Mouse (Mus musculus): ENCODE measurements around the gene Smad9. TPM values are rescaled to one million over a fixed set of nuclear protein-coding genes. Genes with fewer than 3 reads are reported as not detected.

Smad9 gene
- polyA plus RNA-seq, 1 experiment from 2014 or later, result 1.7 TPM

DNA sequence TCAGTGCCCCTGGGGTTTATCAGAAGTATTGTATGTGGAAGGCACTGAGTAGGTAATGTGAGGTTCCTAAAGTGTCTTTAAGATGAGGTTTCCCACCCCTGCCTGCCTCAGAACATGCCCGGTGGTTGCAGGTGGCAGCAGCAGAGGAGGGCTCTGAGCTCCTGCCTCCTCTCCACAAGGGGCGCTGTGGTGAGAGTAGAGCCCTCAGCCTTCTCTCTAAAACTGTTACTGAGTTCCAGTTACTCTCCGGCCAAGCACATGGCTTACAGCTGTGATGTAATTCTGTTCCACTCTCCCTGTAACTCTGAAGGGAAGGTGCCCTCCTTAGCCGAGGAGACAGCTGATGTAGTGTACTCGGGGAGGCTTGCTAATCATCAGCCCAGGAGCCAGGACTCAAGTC is 9.6 kb upstream of the Smad9 start:
- ATAC-seq (peak; percentile 57), DNase-seq (ENCODE audit: low spot score) (peak; percentile 50)
- WGBS, result 56% methylated on average over 5 of the region's 5 CpGs
- Histone ChIP-seq H3K27ac (ENCODE audit: low read length) (no peak overlapping the region), H3K9ac (replicated peaks; ENCODE audit: low read depth) (no peak overlapping the region), H3K4me1 (ENCODE audit: insufficient read depth, low read depth, low read length) (no peaks in the 10 kb centered on the region), H3K4me3 (ENCODE audit: low read depth, low read length) (no peak overlapping the region), H3K9me3 (ENCODE audit: low read length) (no peaks in the 10 kb centered on the region), H3K4me2 (replicated peaks; ENCODE audit: low read depth, low read length) (no peak overlapping the region), H3K27me3 (replicated peaks; ENCODE audit: insufficient read depth, low read length) (no peaks in the 10 kb centered on the region), H3K36me3 (ENCODE audit: insufficient read depth, low read length) (peaks cover 53% of the 10 kb centered on the region; the same call in 1 of the 2 replicates)
- peak; percentile 69 for TF ChIP-seq CTCF (IDR thresholded peaks at IDR 0.05)
- no peak for TF ChIP-seq EP300 (IDR thresholded peaks at IDR 0.05)

DNA sequence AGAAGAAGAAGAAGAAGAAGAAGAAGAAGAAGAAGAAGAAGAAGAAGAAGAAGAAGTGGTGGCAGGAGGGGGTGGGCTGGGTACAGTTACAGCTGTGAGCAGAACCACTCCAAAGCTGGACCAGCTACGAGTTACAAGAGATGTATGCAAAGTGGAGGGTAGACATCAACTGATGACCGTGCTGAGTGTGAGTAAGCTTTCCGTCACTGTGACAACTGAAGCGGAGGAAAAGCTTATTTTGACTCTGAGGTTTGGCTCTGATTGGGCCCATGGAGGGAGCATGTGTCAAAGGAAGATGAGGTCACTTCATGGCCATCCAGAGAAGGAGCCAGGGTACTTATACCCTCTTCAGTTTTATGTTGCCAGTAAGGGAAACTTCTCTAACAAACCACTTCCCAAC is 2.0 kb upstream of the Smad9 start:
- WGBS, result 61% methylated on average over 4 of the region's 4 CpGs
- Histone ChIP-seq H3K4me1 (ENCODE audit: insufficient read depth, low read depth, low read length) (peaks cover 2% of the 10 kb centered on the region; the same call in 1 of the 2 replicates), H3K4me2 (replicated peaks; ENCODE audit: low read depth, low read length) (no peak overlapping the region), H3K36me3 (ENCODE audit: insufficient read depth, low read length) (peaks cover 12% of the 10 kb centered on the region; the same call in 1 of the 2 replicates), H3K9me3 (ENCODE audit: low read length) (no peaks in the 10 kb centered on the region), H3K4me3 (ENCODE audit: low read depth, low read length) (no peak overlapping the region), H3K27me3 (replicated peaks; ENCODE audit: insufficient read depth, low read length) (no peaks in the 10 kb centered on the region), H3K9ac (replicated peaks; ENCODE audit: low read depth) (no peak overlapping the region), H3K27ac (ENCODE audit: low read length) (no peak overlapping the region)
- DNase-seq (ENCODE audit: low spot score), result no peak
- no peak for TF ChIP-seq EP300 (IDR thresholded peaks at IDR 0.05)
- TF ChIP-seq CTCF (IDR thresholded peaks at IDR 0.05), result no peak
- ATAC-seq, result no peak

DNA sequence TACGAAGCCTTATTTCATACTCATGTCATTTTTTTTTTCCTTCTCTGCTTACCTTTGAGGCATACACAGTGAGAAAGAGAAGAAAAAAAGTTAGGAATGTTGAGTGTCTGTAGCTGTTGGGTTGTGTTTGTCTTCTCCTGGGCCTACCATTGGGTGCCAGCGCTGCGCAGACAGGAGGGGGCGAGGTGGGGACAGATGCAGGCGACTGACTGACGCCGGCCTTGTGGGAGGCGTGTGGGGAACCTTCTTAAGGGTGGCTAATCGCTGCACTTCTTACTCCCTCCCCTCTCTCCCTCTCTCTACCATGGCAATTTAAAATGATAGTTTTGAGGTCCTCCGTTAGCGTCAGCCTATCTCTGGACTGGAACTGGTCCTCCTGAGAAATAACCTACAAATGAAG is 676 bp downstream of the Smad9 start:
- Histone ChIP-seq H3K9ac (replicated peaks; ENCODE audit: low read depth) (peak overlapping the region; percentile 44; the same call in 1 of the 2 replicates), H3K4me2 (replicated peaks; ENCODE audit: low read depth, low read length) (peak overlapping the region; percentile 98), H3K27me3 (replicated peaks; ENCODE audit: insufficient read depth, low read length) (no peaks in the 10 kb centered on the region), H3K4me1 (ENCODE audit: insufficient read depth, low read depth, low read length) (peaks cover 6% of the 10 kb centered on the region; the same call in 1 of the 2 replicates), H3K9me3 (ENCODE audit: low read length) (no peaks in the 10 kb centered on the region), H3K36me3 (ENCODE audit: insufficient read depth, low read length) (no peaks in the 10 kb centered on the region), H3K4me3 (ENCODE audit: low read depth, low read length) (peak overlapping the region; percentile 63), H3K27ac (ENCODE audit: low read length) (peak overlapping the region; percentile 78)
- 2% methylated on average over 11 of the region's 11 CpGs for whole genome bisulfite sequencing
- DNase-seq (ENCODE audit: low spot score) (peak; percentile 65), ATAC-seq (peak; percentile 85)
- TF ChIP-seq CTCF (IDR thresholded peaks at IDR 0.05) (peak; percentile 32), EP300 (IDR thresholded peaks at IDR 0.05) (peak; percentile 24; the same call in 1 of the 2 replicates)

DNA sequence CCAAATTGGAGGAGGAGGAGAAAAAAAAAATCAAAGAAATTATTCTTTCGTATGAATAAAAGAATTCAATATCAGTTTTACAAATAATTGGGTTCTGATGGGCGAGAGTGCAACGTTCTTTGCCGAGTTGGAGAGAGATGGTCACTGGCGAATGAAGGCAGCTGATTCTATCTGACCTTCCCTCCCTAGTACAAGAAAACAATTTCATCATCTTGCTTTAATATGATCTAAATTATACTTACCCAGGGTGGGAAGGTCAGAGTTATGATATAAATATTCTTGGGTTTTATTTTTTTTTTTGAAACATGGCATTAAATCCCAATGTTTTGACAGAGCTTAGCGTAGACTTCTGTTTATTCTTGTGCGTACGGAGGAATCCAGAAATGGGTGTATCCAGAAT is 2.1 kb downstream of the Smad9 start:
- Histone ChIP-seq H3K27ac (ENCODE audit: low read length) (no peak overlapping the region), H3K9ac (replicated peaks; ENCODE audit: low read depth) (no peak overlapping the region), H3K4me1 (ENCODE audit: insufficient read depth, low read depth, low read length) (peaks cover 6% of the 10 kb centered on the region; the same call in 1 of the 2 replicates), H3K27me3 (replicated peaks; ENCODE audit: insufficient read depth, low read length) (no peaks in the 10 kb centered on the region), H3K4me2 (replicated peaks; ENCODE audit: low read depth, low read length) (peak overlapping the region; percentile 98; the same call in 1 of the 2 replicates), H3K36me3 (ENCODE audit: insufficient read depth, low read length) (no peaks in the 10 kb centered on the region), H3K9me3 (ENCODE audit: low read length) (no peaks in the 10 kb centered on the region), H3K4me3 (ENCODE audit: low read depth, low read length) (no peak overlapping the region)
- 51% methylated on average over 8 of the region's 8 CpGs for WGBS
- ATAC-seq (no peak), DNase-seq (ENCODE audit: low spot score) (no peak)
- TF ChIP-seq EP300 (IDR thresholded peaks at IDR 0.05), result no peak

DNA sequence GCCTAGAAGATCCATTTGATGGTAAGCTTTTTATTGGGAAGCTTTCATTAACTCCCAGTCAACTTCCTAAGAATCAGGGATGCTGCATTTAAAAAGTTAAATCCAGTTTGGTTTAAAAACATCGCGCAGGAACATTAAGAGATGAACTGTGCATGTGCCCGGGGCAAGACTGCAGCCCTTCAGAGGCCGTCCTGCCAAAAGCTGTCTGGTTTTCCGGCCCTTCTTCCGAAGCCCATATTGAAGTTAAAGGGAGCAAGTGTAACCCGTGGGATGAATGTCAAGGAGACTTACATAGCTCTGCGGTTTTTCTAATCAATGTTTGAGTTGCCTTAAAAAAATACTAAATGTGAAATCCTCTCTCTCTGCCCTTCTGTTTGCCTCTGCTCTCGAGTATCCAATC is 3.8 kb downstream of the Smad9 start:
- Histone ChIP-seq H3K27ac (ENCODE audit: low read length) (no peak overlapping the region), H3K4me3 (ENCODE audit: low read depth, low read length) (no peak overlapping the region), H3K27me3 (replicated peaks; ENCODE audit: insufficient read depth, low read length) (no peaks in the 10 kb centered on the region), H3K9ac (replicated peaks; ENCODE audit: low read depth) (no peak overlapping the region), H3K4me1 (ENCODE audit: insufficient read depth, low read depth, low read length) (peaks cover 6% of the 10 kb centered on the region; the same call in 1 of the 2 replicates), H3K4me2 (replicated peaks; ENCODE audit: low read depth, low read length) (no peak overlapping the region), H3K36me3 (ENCODE audit: insufficient read depth, low read length) (no peaks in the 10 kb centered on the region), H3K9me3 (ENCODE audit: low read length) (no peaks in the 10 kb centered on the region)
- ATAC-seq (no peak), DNase-seq (ENCODE audit: low spot score) (no peak)
- WGBS, result 55% methylated on average over 9 of the region's 9 CpGs
- TF ChIP-seq EP300 (IDR thresholded peaks at IDR 0.05), result no peak
- no peak for TF ChIP-seq CTCF (IDR thresholded peaks at IDR 0.05)

DNA sequence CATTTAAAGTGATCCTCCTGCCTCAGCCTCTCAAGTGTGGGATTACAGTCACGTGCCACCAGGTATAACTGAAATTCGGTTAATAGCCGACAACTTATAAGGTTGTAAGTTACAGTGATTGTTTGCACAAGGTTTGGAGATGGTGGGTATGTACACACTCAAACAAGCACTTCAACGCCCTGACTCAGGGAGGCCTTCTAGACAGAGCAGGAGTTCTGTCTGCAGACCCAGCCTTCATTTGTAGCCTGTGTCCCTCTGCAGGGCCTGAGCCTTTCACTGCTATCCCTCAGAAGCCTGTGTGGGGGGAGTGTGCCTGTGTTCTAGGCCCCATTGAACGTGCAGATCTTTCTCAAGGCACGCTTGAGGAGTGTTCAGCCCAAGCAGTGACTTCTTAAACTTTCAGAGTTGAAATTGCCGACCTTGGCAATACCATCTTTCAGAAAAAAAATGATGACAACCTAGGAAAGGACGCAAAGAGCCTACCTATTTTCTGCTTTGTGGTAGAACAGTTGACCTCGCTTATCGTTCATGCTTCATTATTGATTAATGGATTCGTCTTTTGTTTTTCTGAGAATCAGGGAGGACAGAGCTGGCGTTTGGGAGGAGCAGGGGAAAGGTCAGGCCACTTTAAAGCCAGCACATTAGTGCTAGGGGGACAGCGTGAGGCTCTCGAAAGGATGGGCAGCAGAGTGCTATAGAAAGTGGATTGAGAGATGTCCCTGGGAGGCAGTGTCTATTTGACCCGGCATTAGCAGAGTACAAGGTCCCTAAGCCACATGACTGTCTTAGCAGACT is 5.1 kb downstream of the Smad9 start:
- Histone ChIP-seq H3K27ac (ENCODE audit: low read length) (0 out of 2 replicates have a peak overlapping the region, but pooled peaks have one; percentile 38), H3K4me1 (ENCODE audit: insufficient read depth, low read depth, low read length) (peaks cover 6% of the 10 kb centered on the region; the same call in 1 of the 2 replicates), H3K4me2 (replicated peaks; ENCODE audit: low read depth, low read length) (no peak overlapping the region), H3K36me3 (ENCODE audit: insufficient read depth, low read length) (no peaks in the 10 kb centered on the region), H3K9ac (replicated peaks; ENCODE audit: low read depth) (no peak overlapping the region), H3K9me3 (ENCODE audit: low read length) (no peaks in the 10 kb centered on the region), H3K4me3 (ENCODE audit: low read depth, low read length) (no peak overlapping the region), H3K27me3 (replicated peaks; ENCODE audit: insufficient read depth, low read length) (no peaks in the 10 kb centered on the region)
- no peak for TF ChIP-seq CTCF (IDR thresholded peaks at IDR 0.05)
- 0 out of 2 replicates have a peak, but pooled peaks have one; percentile 38 for TF ChIP-seq EP300 (IDR thresholded peaks at IDR 0.05)
- WGBS, result 42% methylated on average over 15 of the region's 15 CpGs
- ATAC-seq (peak; percentile 40), DNase-seq (ENCODE audit: low spot score) (peak; percentile 59)
